Mouse (Mus musculus) urinary bladder, adult 2 months (tissue): Measurements from ENCODE around the gene Zdhhc16. TPM values are rescaled to one million over a fixed set of nuclear protein-coding genes. Genes with fewer than 3 reads are reported as not detected.
"Not testable (repeated sequence)": the region's sequence is repeated elsewhere in the genome, so short reads cannot be mapped to it uniquely, and the experiment has no call there.

ENCODE experiments used
- DNase-seq: peaks from one replicate; pipeline ENCODE4 v3.0.0; 2022; ENCODE audit warnings: low spot score
- polyA plus RNA-seq: library from polyadenylated mRNA; depleted of rRNA; stranded (reverse); fragments of >200 nt; gene quantifications from 2 replicates; pipeline ENCODE4 v1.2.3, GENCODE M21; 2012

The Zdhhc16 gene
- polyA plus RNA-seq, 1 experiment: 66.3 TPM

GRCm38 (mm10) chr19:41913774-41914591 lies 19.3 kb upstream of the Zdhhc16 start:
- DNase-seq: no peak

GRCm38 (mm10) chr19:41914592-41914882 lies 18.7 kb upstream of the Zdhhc16 start:
- DNase-seq: not testable (repeated sequence)

GRCm38 (mm10) chr19:41915294-41915693 lies 18.0 kb upstream of the Zdhhc16 start:
- no peak for DNase-seq

GRCm38 (mm10) chr19:41916853-41917252 lies 16.4 kb upstream of the Zdhhc16 start:
- no peak for DNase-seq

- DNase-seq: no peak
Observed at GRCm38 (mm10) chr19:41919471-41919870, 13.8 kb upstream of the Zdhhc16 start.

GRCm38 (mm10) chr19:41920412-41921067 lies 12.7 kb upstream of the Zdhhc16 start:
- DNase-seq: no peak

- DNase-seq: no peak
Observed at GRCm38 (mm10) chr19:41932686-41933085, 594 bp upstream of the Zdhhc16 start.

- no peak for DNase-seq
Observed at GRCm38 (mm10) chr19:41934124-41934523, 844 bp downstream of the Zdhhc16 start.

- no peak for DNase-seq
Observed at GRCm38 (mm10) chr19:41935921-41936320, 2.6 kb downstream of the Zdhhc16 start.

GRCm38 (mm10) chr19:41938539-41938938 lies 5.3 kb downstream of the Zdhhc16 start:
- no peak for DNase-seq

- DNase-seq: no peak
Observed at GRCm38 (mm10) chr19:41943841-41944240, 10.6 kb downstream of the Zdhhc16 start.

- DNase-seq: no peak
Observed at GRCm38 (mm10) chr19:41952287-41952686, 19.0 kb downstream of the Zdhhc16 start.

- DNase-seq: no peak
Observed at GRCm38 (mm10) chr19:41953574-41953973, 20.3 kb downstream of the Zdhhc16 start.

GRCm38 (mm10) chr19:41969618-41970017 lies 36.3 kb downstream of the Zdhhc16 start:
- no peak for DNase-seq

GRCm38 (mm10) chr19:41973891-41974794 lies 40.9 kb downstream of the Zdhhc16 start:
- no peak for DNase-seq

GRCm38 (mm10) chr19:41980422-41980818 lies 47.1 kb downstream of the Zdhhc16 start:
- peak; percentile 38 for DNase-seq

GRCm38 (mm10) chr19:41980819-41981594 lies 47.7 kb downstream of the Zdhhc16 start, which contains the start of gene Mms19:
TSS of gene Mms19 (minus strand) at chr19:41981157.
- peak; percentile 99 for DNase-seq

GRCm38 (mm10) chr19:41981595-41981927 lies 48.3 kb downstream of the Zdhhc16 start, which contains the start of gene Ubtd1:
TSS of gene Ubtd1 (plus strand) at chr19:41981763.
- DNase-seq: no peak

- DNase-seq: no peak
Observed at GRCm38 (mm10) chr19:41981931-41982790, 48.9 kb downstream of the Zdhhc16 start.

GRCm38 (mm10) chr19:41982791-41983150 lies 49.5 kb downstream of the Zdhhc16 start:
- no peak for DNase-seq

- no peak for DNase-seq
Observed at GRCm38 (mm10) chr19:41985994-41986393, 52.7 kb downstream of the Zdhhc16 start.
